Mouse (Mus musculus): ENCODE measurements around the gene Sfxn1. TPM values are rescaled to one million over a fixed set of nuclear protein-coding genes. Genes with fewer than 3 reads are reported as not detected.

Gene Sfxn1
- polyA plus RNA-seq, 1 experiment from 2014 or later, result 63.8 TPM

- Histone ChIP-seq H3K27ac (no peak overlapping the region), H3K9me3 (no peaks in the 10 kb centered on the region), H3K36me3 (no peaks in the 10 kb centered on the region), H3K4me2 (no peak overlapping the region), H3K4me1 (no peaks in the 10 kb centered on the region), H3K4me3 (replicated peaks) (no peak overlapping the region), H3K9ac (no peak overlapping the region), H3K27me3 (replicated peaks) (no peaks in the 10 kb centered on the region)
- WGBS, result 5% methylated on average over 3 of the region's 3 CpGs
- ATAC-seq (ENCODE audit: insufficient read depth, low FRiP score, low read depth), result no peak
Measured at GRCm38 (mm10) chr13:54063292-54063691, 8.4 kb upstream of the Sfxn1 start.

- ATAC-seq (ENCODE audit: insufficient read depth, low FRiP score, low read depth), result no peak
- Histone ChIP-seq H3K4me3 (replicated peaks) (no peak overlapping the region), H3K9ac (no peak overlapping the region), H3K27ac (no peak overlapping the region), H3K9me3 (no peaks in the 10 kb centered on the region), H3K4me2 (no peak overlapping the region), H3K36me3 (no peaks in the 10 kb centered on the region), H3K4me1 (no peaks in the 10 kb centered on the region), H3K27me3 (replicated peaks) (no peaks in the 10 kb centered on the region)
- 81% methylated on average over 3 of the region's 3 CpGs for WGBS
Measured at GRCm38 (mm10) chr13:54066081-54066746, 5.5 kb upstream of the Sfxn1 start.

GRCm38 (mm10) chr13:54067617-54068166 is 4.0 kb upstream of the Sfxn1 start:
- ATAC-seq (ENCODE audit: insufficient read depth, low FRiP score, low read depth), result no peak
- no peak overlapping the region for H3K4me2 ChIP-seq

DNA sequence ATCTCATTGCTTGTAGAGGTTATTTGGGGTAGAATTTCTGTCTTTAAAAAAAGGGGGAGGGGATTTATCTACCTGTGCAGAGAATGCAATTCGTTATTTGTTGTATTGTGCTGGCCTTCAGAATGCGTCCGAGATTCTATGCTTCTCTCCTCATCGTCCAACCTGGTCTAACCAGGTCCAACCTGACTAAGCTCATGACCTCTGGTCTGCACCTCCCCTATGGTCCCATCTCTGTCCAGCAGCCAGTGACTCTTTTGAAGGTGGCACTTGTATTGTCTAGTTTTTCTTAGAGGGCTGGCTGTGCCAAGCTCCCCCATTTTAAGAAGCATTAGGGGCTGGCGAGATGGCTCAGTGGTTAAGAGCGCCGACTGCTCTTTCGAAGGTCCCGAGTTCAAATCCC is 658 bp upstream of the Sfxn1 start:
- Histone ChIP-seq H3K9ac (no peak overlapping the region), H3K4me3 (replicated peaks) (no peak overlapping the region), H3K36me3 (no peaks in the 10 kb centered on the region), H3K4me1 (peaks cover 3% of the 10 kb centered on the region; the same call in 1 of the 2 replicates), H3K9me3 (no peaks in the 10 kb centered on the region), H3K4me2 (no peak overlapping the region), H3K27ac (no peak overlapping the region), H3K27me3 (replicated peaks) (no peaks in the 10 kb centered on the region)
- ATAC-seq (ENCODE audit: insufficient read depth, low FRiP score, low read depth), result no peak
- 94% methylated on average over 9 of the region's 9 CpGs for WGBS

More at GRCm38 (mm10) chr13:54067617-54068166, 4.0 kb upstream of the Sfxn1 start:
- H3K9me3 ChIP-seq, result no peaks in the 10 kb centered on the region
- no peak overlapping the region for H3K27ac ChIP-seq
- WGBS, result 43% methylated on average over 6 of the region's 6 CpGs
- no peak overlapping the region for H3K9ac ChIP-seq
- H3K36me3 ChIP-seq, result no peaks in the 10 kb centered on the region
- H3K27me3 ChIP-seq (replicated peaks), result no peaks in the 10 kb centered on the region
- no peak overlapping the region for H3K4me3 ChIP-seq (replicated peaks)
- no peaks in the 10 kb centered on the region; the same call in 1 of the 2 replicates for H3K4me1 ChIP-seq

DNA sequence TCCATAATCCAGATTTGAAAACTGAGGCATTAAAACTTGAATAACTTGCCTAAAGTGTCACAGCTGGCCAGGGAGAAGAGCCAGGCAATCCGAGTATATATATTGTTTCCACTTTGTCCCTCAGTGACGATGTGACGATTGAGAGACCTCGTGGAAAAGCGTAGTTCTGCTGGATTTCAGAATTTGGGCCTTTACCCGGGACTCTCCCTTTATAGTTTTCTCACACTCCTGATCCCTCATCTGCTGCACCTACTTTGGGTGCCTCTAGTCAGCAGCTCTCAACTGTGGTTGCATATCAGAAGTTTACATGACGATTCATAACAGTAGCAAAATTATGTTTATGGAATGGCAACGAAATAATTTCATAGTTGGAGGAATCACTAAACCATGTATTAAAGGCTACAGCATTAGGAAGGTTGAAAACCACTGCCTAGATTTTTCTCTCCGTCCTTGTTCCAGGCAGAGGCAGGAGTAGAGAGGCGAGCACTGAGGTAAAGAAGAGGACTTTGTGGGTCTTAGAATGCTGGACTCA is 923 bp downstream of the Sfxn1 start:
- peak; percentile 15; the same call in 1 of the 2 replicates for ATAC-seq (ENCODE audit: insufficient read depth, low FRiP score, low read depth)
- Histone ChIP-seq H3K4me3 (replicated peaks) (peak overlapping the region; percentile 84), H3K9ac (peak overlapping the region; percentile 84), H3K27me3 (replicated peaks) (no peaks in the 10 kb centered on the region), H3K36me3 (no peaks in the 10 kb centered on the region), H3K9me3 (no peaks in the 10 kb centered on the region), H3K27ac (peak overlapping the region; percentile 87), H3K4me1 (peaks cover 3% of the 10 kb centered on the region; the same call in 1 of the 2 replicates), H3K4me2 (peak overlapping the region; percentile 64)
- 25% methylated on average over 10 of the region's 10 CpGs for WGBS

DNA sequence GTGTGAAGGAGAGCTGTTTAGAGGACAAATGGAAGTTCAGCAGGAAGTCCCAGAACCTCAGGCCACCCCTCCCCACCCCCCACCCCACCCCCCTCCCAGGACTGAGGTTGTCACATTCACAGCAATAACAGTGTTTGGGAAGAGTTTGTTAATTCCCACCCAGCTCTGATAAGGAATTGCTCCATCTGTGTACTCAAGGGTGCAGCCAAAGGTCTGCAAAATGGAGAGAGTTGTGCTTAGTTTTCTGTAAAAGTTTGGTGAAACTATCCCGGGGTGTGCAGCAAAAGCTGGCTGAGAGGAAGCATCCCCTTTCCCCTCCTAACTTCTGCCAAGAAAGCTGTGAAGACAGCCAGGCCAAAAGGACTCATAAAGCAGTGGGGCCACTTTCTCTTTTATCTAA is 1.4 kb downstream of the Sfxn1 start:
- Histone ChIP-seq H3K36me3 (no peaks in the 10 kb centered on the region), H3K9me3 (no peaks in the 10 kb centered on the region), H3K4me2 (peak overlapping the region; percentile 64), H3K9ac (no peak overlapping the region), H3K4me1 (peaks cover 3% of the 10 kb centered on the region; the same call in 1 of the 2 replicates), H3K27me3 (replicated peaks) (no peaks in the 10 kb centered on the region), H3K4me3 (replicated peaks) (peak overlapping the region; percentile 84), H3K27ac (peak overlapping the region; percentile 87)
- ATAC-seq (ENCODE audit: insufficient read depth, low FRiP score, low read depth), result 0 out of 2 replicates have a peak, but pooled peaks have one; percentile 29
- WGBS, result 0% methylated on average over 1 of the region's 1 CpGs

GRCm38 (mm10) chr13:54073491-54073890 is 1.8 kb downstream of the Sfxn1 start:
- Histone ChIP-seq H3K4me3 (replicated peaks) (no peak overlapping the region), H3K27me3 (replicated peaks) (no peaks in the 10 kb centered on the region), H3K36me3 (no peaks in the 10 kb centered on the region), H3K4me1 (peaks cover 3% of the 10 kb centered on the region; the same call in 1 of the 2 replicates), H3K9me3 (no peaks in the 10 kb centered on the region), H3K27ac (peak overlapping the region; percentile 87; the same call in 1 of the 2 replicates), H3K9ac (no peak overlapping the region), H3K4me2 (peak overlapping the region; percentile 64)
- no peak for ATAC-seq (ENCODE audit: insufficient read depth, low FRiP score, low read depth)
- WGBS, result 72% methylated on average over 2 of the region's 2 CpGs

GRCm38 (mm10) chr13:54075416-54075815 is 3.7 kb downstream of the Sfxn1 start:
- Histone ChIP-seq H3K4me1 (peaks cover 13% of the 10 kb centered on the region; the same call in 1 of the 2 replicates), H3K27me3 (replicated peaks) (no peaks in the 10 kb centered on the region), H3K4me3 (replicated peaks) (no peak overlapping the region), H3K9ac (no peak overlapping the region), H3K27ac (no peak overlapping the region), H3K4me2 (no peak overlapping the region), H3K9me3 (no peaks in the 10 kb centered on the region), H3K36me3 (no peaks in the 10 kb centered on the region)
- no peak for ATAC-seq (ENCODE audit: insufficient read depth, low FRiP score, low read depth)
- 76% methylated on average over 2 of the region's 2 CpGs for WGBS

- Histone ChIP-seq H3K27ac (no peak overlapping the region), H3K9me3 (no peaks in the 10 kb centered on the region), H3K4me3 (replicated peaks) (no peak overlapping the region), H3K27me3 (replicated peaks) (no peaks in the 10 kb centered on the region), H3K9ac (no peak overlapping the region), H3K36me3 (no peaks in the 10 kb centered on the region), H3K4me2 (no peak overlapping the region), H3K4me1 (peaks cover 13% of the 10 kb centered on the region; the same call in 1 of the 2 replicates)
- no peak for ATAC-seq (ENCODE audit: insufficient read depth, low FRiP score, low read depth)
- 91% methylated on average over 6 of the region's 6 CpGs for WGBS
Measured at GRCm38 (mm10) chr13:54076051-54076450, 4.4 kb downstream of the Sfxn1 start.

GRCm38 (mm10) chr13:54076762-54077460 is 5.2 kb downstream of the Sfxn1 start:
- H3K4me1 ChIP-seq, result 0 out of 2 replicates have a peak, but pooled peaks cover 13% of the 10 kb centered on the region
- ATAC-seq (ENCODE audit: insufficient read depth, low FRiP score, low read depth), result no peak
- H3K4me3 ChIP-seq (replicated peaks), result no peak overlapping the region
- no peak overlapping the region for H3K27ac ChIP-seq
- no peak overlapping the region for H3K4me2 ChIP-seq
- H3K9ac ChIP-seq, result no peak overlapping the region
- 82% methylated on average over 11 of the region's 11 CpGs for WGBS
- H3K27me3 ChIP-seq (replicated peaks), result no peaks in the 10 kb centered on the region
- no peaks in the 10 kb centered on the region for H3K36me3 ChIP-seq
- H3K9me3 ChIP-seq, result no peaks in the 10 kb centered on the region

GRCm38 (mm10) chr13:54077470-54078174 is 6.0 kb downstream of the Sfxn1 start:
- no peak overlapping the region for H3K4me3 ChIP-seq (replicated peaks)
- no peak overlapping the region for H3K9ac ChIP-seq
- 0 out of 2 replicates have a peak, but pooled peaks cover 13% of the 10 kb centered on the region for H3K4me1 ChIP-seq
- no peak overlapping the region for H3K27ac ChIP-seq
- no peaks in the 10 kb centered on the region for H3K36me3 ChIP-seq
- H3K4me2 ChIP-seq, result no peak overlapping the region
- 59% methylated on average over 11 of the region's 11 CpGs for WGBS
- H3K27me3 ChIP-seq (replicated peaks), result no peaks in the 10 kb centered on the region
- no peaks in the 10 kb centered on the region for H3K9me3 ChIP-seq
- no peak for ATAC-seq (ENCODE audit: insufficient read depth, low FRiP score, low read depth)

Data from stomach, embryonic 15.5 days (tissue).